Mouse (Mus musculus): Measurements from ENCODE around the gene Dlst. TPM values are rescaled to one million over a fixed set of nuclear protein-coding genes. Genes with fewer than 3 reads are reported as not detected.

The Dlst gene
- polyA plus RNA-seq, 1 experiment from 2014 or later: 119 TPM

DNA sequence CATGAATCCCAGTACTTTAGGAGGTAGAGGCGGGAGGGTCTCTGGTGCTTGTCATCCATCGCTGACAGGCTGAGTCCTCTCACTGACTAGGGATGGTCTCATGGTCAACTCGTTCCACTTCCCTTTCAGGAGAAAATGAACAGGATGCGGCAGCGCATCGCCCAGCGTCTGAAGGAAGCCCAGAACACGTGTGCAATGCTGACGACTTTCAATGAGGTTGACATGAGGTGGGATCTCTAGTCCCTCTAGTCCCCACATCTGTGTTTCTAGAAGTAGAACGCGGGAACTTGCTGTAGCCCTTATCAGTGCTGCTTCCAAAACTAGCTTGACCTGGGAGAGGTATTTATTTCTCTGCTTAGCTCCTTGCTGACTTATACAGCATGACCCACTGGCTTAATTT, 13.0 kb downstream of the Dlst start:
- no peak overlapping the region for H3K9ac ChIP-seq (ENCODE audit: low read depth, low read length)
- H3K4me3 ChIP-seq (ENCODE audit: low read length): no peak overlapping the region
- H3K27ac ChIP-seq (ENCODE audit: low read depth, low read length): no peak overlapping the region
- H3K9me3 ChIP-seq (ENCODE audit: control insufficient read depth, low read length): no peaks in the 10 kb centered on the region
- no peaks in the 10 kb centered on the region for H3K27me3 ChIP-seq (ENCODE audit: control insufficient read depth, insufficient read depth, low read length)
- H3K36me3 ChIP-seq (ENCODE audit: control insufficient read depth, insufficient read depth, low read length): peaks cover 85% of the 10 kb centered on the region
- 96% methylated on average over 11 of the region's 11 CpGs for WGBS
- no peak for ATAC-seq (ENCODE audit: low FRiP score, low TSS enrichment)
- H3K4me2 ChIP-seq (replicated peaks; ENCODE audit: low read depth, low read length): no peak overlapping the region
- no peaks in the 10 kb centered on the region for H3K4me1 ChIP-seq (ENCODE audit: control insufficient read depth, insufficient read depth, low read length)

DNA sequence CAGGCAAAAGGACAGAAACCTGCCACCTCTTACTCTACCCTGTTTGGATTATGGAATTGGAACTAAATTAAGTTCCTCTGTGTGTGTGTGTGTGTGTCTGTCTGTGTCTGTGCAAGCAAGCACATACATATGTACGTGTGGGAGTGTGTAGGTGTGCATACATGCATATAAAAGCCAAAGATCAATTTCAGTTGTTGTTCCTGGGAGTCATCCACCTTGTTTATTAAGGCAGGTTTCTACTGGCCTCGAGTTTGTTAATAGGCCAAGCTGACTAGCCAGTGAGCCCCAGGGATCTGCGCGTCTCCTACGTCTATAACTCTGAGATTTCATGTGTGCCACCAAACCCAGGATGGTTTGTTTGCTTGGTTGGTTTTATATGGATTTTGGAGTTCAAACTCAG, 14.1 kb downstream of the Dlst start:
- no peak overlapping the region for H3K27ac ChIP-seq (ENCODE audit: low read depth, low read length)
- no peaks in the 10 kb centered on the region for H3K9me3 ChIP-seq (ENCODE audit: control insufficient read depth, low read length)
- no peaks in the 10 kb centered on the region for H3K27me3 ChIP-seq (ENCODE audit: control insufficient read depth, insufficient read depth, low read length)
- H3K4me3 ChIP-seq (ENCODE audit: low read length): no peak overlapping the region
- no peak overlapping the region for H3K9ac ChIP-seq (ENCODE audit: low read depth, low read length)
- no peak overlapping the region for H3K4me2 ChIP-seq (replicated peaks; ENCODE audit: low read depth, low read length)
- 91% methylated on average over 5 of the region's 5 CpGs for WGBS
- peaks cover 83% of the 10 kb centered on the region for H3K36me3 ChIP-seq (ENCODE audit: control insufficient read depth, insufficient read depth, low read length)
- H3K4me1 ChIP-seq (ENCODE audit: control insufficient read depth, insufficient read depth, low read length): no peaks in the 10 kb centered on the region
- no peak for ATAC-seq (ENCODE audit: low FRiP score, low TSS enrichment)

DNA sequence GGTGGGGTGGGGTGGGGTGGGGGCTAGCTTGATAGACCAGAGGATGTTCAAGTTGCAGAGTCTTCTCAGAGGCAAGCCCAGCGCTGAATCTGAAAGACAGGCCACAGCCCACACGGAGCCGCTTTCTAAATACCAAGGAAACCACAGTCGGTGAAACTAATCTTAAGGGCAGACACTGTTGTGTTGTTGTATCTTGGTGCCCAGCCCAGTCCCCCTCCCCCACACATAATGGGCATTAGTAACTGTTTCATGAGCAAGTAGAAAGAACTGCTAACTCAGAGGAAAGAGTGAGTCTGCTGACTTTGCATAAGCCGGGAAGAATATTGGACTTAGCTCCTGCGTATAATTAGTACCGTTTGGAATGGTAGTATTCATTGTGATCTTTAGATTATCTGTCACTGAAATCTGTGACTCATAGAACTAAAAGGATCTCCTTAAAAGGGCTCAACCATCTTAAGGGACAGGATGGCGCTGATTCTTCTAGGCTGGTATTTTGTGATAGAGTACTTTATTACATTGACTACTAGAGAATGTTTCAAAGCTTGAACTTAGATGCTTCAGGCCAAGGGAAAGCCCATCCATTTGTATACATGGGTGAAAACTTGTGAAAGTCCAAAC, 16.5 kb downstream of the Dlst start:
- 83% methylated on average over 8 of the region's 8 CpGs for WGBS
- H3K4me2 ChIP-seq (replicated peaks; ENCODE audit: low read depth, low read length): no peak overlapping the region
- no peak for ATAC-seq (ENCODE audit: low FRiP score, low TSS enrichment)

DNA sequence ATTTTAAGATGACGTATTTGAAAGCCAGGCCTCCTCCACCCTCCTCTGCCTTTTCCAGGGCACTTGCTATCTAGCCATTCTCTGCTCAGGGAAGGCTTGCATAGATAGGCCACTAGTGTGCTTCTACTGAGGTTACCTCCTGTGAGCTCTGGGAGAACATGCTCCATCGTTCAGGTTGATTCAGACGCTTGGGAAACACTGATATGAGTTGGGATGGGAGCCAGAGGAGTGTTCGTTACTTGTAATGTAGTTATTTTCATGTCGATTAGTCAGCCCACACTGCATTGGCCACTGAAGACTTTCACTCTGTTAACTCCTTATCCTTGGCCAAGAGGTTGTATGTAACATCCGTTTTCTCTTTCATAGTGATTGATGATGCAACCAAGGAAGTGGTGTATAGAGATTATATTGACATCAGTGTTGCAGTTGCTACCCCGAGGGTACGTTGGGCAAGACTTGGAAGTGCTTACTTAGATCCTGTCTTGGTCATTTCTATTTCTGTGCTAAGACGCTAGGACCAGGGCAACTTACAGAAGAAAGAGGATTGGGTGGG, 18.9 kb downstream of the Dlst start:
- Histone ChIP-seq H3K9ac (ENCODE audit: low read depth, low read length) (no peak overlapping the region), H3K9me3 (ENCODE audit: control insufficient read depth, low read length) (no peaks in the 10 kb centered on the region), H3K27ac (ENCODE audit: low read depth, low read length) (no peak overlapping the region), H3K4me3 (ENCODE audit: low read length) (no peak overlapping the region), H3K4me1 (ENCODE audit: control insufficient read depth, insufficient read depth, low read length) (no peaks in the 10 kb centered on the region), H3K4me2 (replicated peaks; ENCODE audit: low read depth, low read length) (no peak overlapping the region), H3K27me3 (ENCODE audit: control insufficient read depth, insufficient read depth, low read length) (no peaks in the 10 kb centered on the region), H3K36me3 (ENCODE audit: control insufficient read depth, insufficient read depth, low read length) (peaks cover 87% of the 10 kb centered on the region)
- 93% methylated on average over 9 of the region's 9 CpGs for WGBS
- no peak for ATAC-seq (ENCODE audit: low FRiP score, low TSS enrichment)

More for the DNA sequence above, 16.5 kb downstream of the Dlst start:
- peaks cover 88% of the 10 kb centered on the region for H3K36me3 ChIP-seq (ENCODE audit: control insufficient read depth, insufficient read depth, low read length)
- no peaks in the 10 kb centered on the region for H3K9me3 ChIP-seq (ENCODE audit: control insufficient read depth, low read length)
- no peaks in the 10 kb centered on the region for H3K27me3 ChIP-seq (ENCODE audit: control insufficient read depth, insufficient read depth, low read length)
- no peak overlapping the region for H3K9ac ChIP-seq (ENCODE audit: low read depth, low read length)
- no peak overlapping the region for H3K27ac ChIP-seq (ENCODE audit: low read depth, low read length)
- H3K4me3 ChIP-seq (ENCODE audit: low read length): no peak overlapping the region
- no peaks in the 10 kb centered on the region for H3K4me1 ChIP-seq (ENCODE audit: control insufficient read depth, insufficient read depth, low read length)

GRCm38 (mm10) chr12:85131361-85131760, 20.7 kb downstream of the Dlst start:
- no peak overlapping the region for H3K9ac ChIP-seq (ENCODE audit: low read depth, low read length)
- H3K27ac ChIP-seq (ENCODE audit: low read depth, low read length): no peak overlapping the region
- no peaks in the 10 kb centered on the region for H3K27me3 ChIP-seq (ENCODE audit: control insufficient read depth, insufficient read depth, low read length)
- no peak overlapping the region for H3K4me3 ChIP-seq (ENCODE audit: low read length)
- no peak overlapping the region for H3K4me2 ChIP-seq (replicated peaks; ENCODE audit: low read depth, low read length)
- no peaks in the 10 kb centered on the region for H3K4me1 ChIP-seq (ENCODE audit: control insufficient read depth, insufficient read depth, low read length)
- peaks cover 81% of the 10 kb centered on the region for H3K36me3 ChIP-seq (ENCODE audit: control insufficient read depth, insufficient read depth, low read length)
- WGBS: 91% methylated on average over 6 of the region's 6 CpGs
- no peaks in the 10 kb centered on the region for H3K9me3 ChIP-seq (ENCODE audit: control insufficient read depth, low read length)
- no peak for ATAC-seq (ENCODE audit: low FRiP score, low TSS enrichment)

GRCm38 (mm10) chr12:85134043-85134794, 23.6 kb downstream of the Dlst start:
- Histone ChIP-seq H3K9ac (ENCODE audit: low read depth, low read length) (no peak overlapping the region), H3K4me2 (replicated peaks; ENCODE audit: low read depth, low read length) (no peak overlapping the region), H3K36me3 (ENCODE audit: control insufficient read depth, insufficient read depth, low read length) (peaks cover 59% of the 10 kb centered on the region), H3K4me3 (ENCODE audit: low read length) (no peak overlapping the region), H3K27me3 (ENCODE audit: control insufficient read depth, insufficient read depth, low read length) (no peaks in the 10 kb centered on the region), H3K9me3 (ENCODE audit: control insufficient read depth, low read length) (no peaks in the 10 kb centered on the region), H3K4me1 (ENCODE audit: control insufficient read depth, insufficient read depth, low read length) (no peaks in the 10 kb centered on the region), H3K27ac (ENCODE audit: low read depth, low read length) (no peak overlapping the region)
- no peak for ATAC-seq (ENCODE audit: low FRiP score, low TSS enrichment)
- whole genome bisulfite sequencing: 87% methylated on average over 8 of the region's 8 CpGs

DNA sequence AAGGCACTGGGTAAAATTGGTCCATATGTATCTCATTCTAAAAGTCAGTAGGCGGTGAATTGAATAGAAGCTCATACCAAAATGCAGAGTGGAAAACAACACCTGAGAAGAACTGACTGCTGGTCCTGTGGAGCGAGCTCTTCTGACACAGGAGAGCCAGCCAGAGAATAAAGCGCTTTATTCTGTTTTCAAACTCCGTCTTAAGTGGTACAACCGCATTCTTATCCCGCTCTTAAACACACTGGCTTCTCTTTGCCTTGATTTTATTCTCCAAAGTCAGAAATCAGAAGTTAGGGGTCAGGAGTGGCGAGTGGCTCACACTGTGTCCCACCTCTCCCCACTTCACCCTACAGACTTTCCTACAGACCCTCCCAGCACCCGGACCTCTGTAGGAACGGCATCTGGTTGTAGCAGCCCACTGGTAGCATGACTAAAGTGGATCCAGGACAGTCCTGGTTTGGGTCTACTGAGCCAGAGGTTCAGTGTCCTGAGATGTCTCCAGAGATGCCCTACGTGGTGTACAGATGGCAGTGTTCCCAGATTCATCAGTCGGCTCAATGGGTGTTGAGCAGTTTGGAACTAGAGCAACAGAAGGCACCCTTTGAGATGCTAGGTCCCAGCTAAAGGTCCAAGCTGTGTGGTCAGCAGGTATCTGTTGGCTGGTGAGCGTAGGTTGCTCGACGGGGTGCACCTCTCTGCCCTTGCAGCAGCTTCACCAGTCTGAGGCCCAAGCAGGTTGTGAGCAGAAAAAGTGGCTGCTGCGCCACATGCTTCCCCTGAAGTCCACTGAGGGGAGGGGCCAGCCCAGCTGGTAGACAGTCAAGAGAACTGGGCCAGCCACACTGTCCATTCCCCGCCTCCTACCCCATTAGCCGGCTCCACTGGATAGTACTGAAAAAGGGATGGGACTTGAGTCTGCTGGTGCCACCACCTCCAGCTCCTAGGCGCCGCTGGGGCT, 25.2 kb downstream of the Dlst start:
- Histone ChIP-seq H3K4me1 (ENCODE audit: control insufficient read depth, insufficient read depth, low read length) (no peaks in the 10 kb centered on the region), H3K9me3 (ENCODE audit: control insufficient read depth, low read length) (no peaks in the 10 kb centered on the region), H3K27me3 (ENCODE audit: control insufficient read depth, insufficient read depth, low read length) (no peaks in the 10 kb centered on the region), H3K9ac (ENCODE audit: low read depth, low read length) (no peak overlapping the region), H3K4me2 (replicated peaks; ENCODE audit: low read depth, low read length) (no peak overlapping the region), H3K36me3 (ENCODE audit: control insufficient read depth, insufficient read depth, low read length) (peaks cover 43% of the 10 kb centered on the region), H3K27ac (ENCODE audit: low read depth, low read length) (no peak overlapping the region), H3K4me3 (ENCODE audit: low read length) (no peak overlapping the region)
- 79% methylated on average over 19 of the region's 19 CpGs for WGBS
- no peak for ATAC-seq (ENCODE audit: low FRiP score, low TSS enrichment)

DNA sequence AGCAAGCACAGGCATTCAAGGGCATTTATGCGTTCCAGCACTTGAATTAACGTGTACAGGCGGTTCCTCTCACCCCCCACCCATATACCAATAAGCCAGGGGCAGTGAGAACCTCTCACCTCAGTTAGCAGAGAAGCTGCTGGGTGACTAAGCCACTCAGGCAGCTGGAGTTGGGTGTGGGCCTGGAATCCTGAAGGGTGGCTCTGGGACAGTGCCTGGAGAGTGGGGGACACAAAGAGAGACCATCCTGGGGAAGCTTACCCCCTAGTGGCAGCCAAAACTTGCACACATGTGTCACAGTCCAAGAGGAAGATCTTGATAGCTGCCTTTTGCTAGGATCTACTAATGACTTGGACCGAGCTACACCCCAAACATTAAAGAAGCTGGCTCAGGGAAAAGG, 26.0 kb downstream of the Dlst start:
- Histone ChIP-seq H3K9ac (ENCODE audit: low read depth, low read length) (no peak overlapping the region), H3K4me3 (ENCODE audit: low read length) (no peak overlapping the region), H3K27ac (ENCODE audit: low read depth, low read length) (no peak overlapping the region), H3K9me3 (ENCODE audit: control insufficient read depth, low read length) (no peaks in the 10 kb centered on the region), H3K4me2 (replicated peaks; ENCODE audit: low read depth, low read length) (no peak overlapping the region), H3K27me3 (ENCODE audit: control insufficient read depth, insufficient read depth, low read length) (no peaks in the 10 kb centered on the region), H3K36me3 (ENCODE audit: control insufficient read depth, insufficient read depth, low read length) (peaks cover 35% of the 10 kb centered on the region), H3K4me1 (ENCODE audit: control insufficient read depth, insufficient read depth, low read length) (no peaks in the 10 kb centered on the region)
- WGBS: 79% methylated on average over 4 of the region's 4 CpGs
- ATAC-seq (ENCODE audit: low FRiP score, low TSS enrichment): no peak

Measured in kidney, embryonic 14.5 days (tissue).